Mouse (Mus musculus) heart, adult 2 months (tissue): ENCODE results near the gene Gucd1.

Experiments used
- CTCF ChIP-seq: fragments of 200-600 bp; IDR thresholded peaks from 2 replicates; pipeline ENCODE4 v1.8.1; 2022; ENCODE audit warnings: antibody characterized with exemption, mild to moderate bottlenecking, moderate library complexity
- EP300 ChIP-seq: fragments of 200-500 bp; IDR thresholded peaks from 2 replicates; pipeline ENCODE4 v1.6.1; 2011; ENCODE audit warnings: low read depth, low read length, control low read depth; ENCODE audit not compliant: insufficient read depth

DNA sequence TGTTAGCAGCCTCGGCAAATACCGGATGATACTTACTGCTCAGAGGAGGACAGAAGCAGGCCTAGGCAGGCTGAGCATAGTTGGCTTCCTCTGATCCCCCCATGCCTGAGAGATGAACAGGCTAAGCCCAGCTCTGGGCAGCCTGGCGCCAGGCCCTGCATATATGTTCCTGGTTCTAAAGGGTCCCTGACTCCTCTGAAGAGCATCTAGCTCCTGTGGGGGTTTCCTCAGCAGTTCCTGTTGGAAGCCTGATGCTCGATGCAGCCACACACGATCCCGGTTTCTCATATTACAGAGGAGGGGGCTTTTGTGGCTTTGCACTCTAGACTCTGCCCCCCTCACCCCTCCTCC lies 42.8 kb upstream of the Gucd1 start:
- TF ChIP-seq CTCF, result no peak
- no peak for TF ChIP-seq EP300
